Mouse (Mus musculus): ENCODE measurements around the gene Sik2.
A peak's percentile ranks its signal among the peaks of the same experiment; 100 is the strongest.

The Sik2 gene

DNA sequence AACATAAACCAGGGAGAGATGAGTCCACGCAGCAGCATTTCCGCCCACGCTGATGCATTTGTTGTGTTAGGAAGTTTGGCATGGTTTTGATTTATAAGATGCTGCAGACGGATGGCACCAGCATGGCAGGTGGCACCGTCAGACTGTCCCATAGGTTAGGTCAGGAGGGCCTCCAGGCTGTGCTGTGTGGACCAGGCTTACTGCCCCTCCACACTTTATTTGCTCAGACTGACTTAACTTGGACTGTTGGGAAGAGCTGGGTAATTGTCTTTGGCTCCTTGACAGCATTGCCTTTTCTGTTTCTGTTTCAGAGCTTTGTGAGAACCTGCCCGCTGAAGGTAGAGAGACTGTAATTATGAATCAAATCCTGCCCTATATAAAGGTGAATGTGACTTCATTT lies 141.9 kb downstream of the Sik2 start:
- DNase-seq (ENCODE audit: low read depth, low spot score) = peak; percentile 55

DNA sequence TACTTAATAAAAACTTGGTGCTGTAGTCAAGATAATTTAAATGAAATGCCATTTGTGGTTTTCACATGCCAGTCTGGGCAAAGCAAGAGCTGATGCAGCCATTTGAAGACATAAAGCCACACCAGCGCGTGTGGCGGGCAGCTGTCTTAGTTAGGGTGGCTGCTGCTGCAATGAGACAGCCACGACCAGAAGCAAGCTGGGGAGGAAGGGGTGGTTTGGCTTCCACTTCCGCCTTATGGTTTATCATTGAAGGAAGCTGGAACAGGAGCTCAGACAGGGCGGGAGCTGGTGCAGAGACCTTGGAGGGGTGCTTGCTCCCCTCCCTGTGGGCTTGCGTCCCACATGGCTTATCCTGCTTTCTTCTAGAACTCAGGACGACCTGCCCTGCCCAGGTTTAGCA lies 143.1 kb downstream of the Sik2 start:
- DNase-seq (ENCODE audit: low read depth, low spot score) = no peak

- DNase-seq (ENCODE audit: low read depth, low spot score) = no peak
These were observed 144.0 kb downstream of the Sik2 start for GRCm38 (mm10) chr9:50864877-50865276.

GRCm38 (mm10) chr9:50863824-50864223 lies 145.0 kb downstream of the Sik2 start:
- no peak for DNase-seq (ENCODE audit: low read depth, low spot score)

GRCm38 (mm10) chr9:50861119-50861839 lies 147.6 kb downstream of the Sik2 start:
- DNase-seq (ENCODE audit: low read depth, low spot score) = peak; percentile 95

GRCm38 (mm10) chr9:50858681-50859080 lies 150.2 kb downstream of the Sik2 start:
- DNase-seq (ENCODE audit: low read depth, low spot score) = no peak

GRCm38 (mm10) chr9:50857082-50857641 lies 151.7 kb downstream of the Sik2 start:
- no peak for DNase-seq (ENCODE audit: low read depth, low spot score)

DNA sequence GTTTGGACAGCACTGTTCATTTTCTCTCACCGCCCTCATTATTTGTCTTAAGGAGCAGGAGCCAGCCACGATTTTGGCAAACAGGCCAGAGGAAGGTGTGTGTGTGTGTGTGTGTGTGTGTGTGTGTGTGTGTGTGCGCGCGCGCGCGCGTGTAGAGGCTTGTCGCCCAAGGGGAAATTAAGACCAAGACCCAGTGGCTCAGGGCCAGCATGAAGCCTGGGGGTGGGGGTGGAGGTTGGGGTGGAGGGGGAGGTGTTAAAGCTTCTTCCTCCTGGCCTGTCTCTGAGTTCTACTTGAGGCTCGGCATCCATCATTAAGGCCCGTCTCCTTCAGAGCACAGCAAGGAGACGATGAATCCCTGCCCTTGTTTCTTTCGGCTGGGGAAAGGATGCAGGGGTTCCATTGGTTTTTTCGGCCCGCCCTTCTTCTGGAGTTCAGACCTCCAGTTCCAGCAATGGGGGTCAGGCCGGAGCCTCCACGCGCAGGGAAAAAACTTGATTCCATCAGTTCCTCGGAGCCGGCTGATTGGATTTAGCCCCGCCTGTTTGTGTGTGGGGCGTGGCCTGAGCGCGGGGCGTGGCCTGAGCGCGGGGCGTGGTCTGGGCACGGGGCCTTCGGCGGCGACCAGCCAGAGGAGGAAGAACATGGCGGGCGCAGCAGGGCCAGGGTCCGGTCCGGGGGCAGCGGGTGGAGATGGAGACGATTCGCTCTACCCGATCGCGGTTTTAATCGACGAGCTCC lies 152.4 kb downstream of the Sik2 start:
- DNase-seq (ENCODE audit: low read depth, low spot score) = peak; percentile 87

- DNase-seq (ENCODE audit: low read depth, low spot score) = no peak
These were observed 153.1 kb downstream of the Sik2 start for GRCm38 (mm10) chr9:50855780-50856179.

DNA sequence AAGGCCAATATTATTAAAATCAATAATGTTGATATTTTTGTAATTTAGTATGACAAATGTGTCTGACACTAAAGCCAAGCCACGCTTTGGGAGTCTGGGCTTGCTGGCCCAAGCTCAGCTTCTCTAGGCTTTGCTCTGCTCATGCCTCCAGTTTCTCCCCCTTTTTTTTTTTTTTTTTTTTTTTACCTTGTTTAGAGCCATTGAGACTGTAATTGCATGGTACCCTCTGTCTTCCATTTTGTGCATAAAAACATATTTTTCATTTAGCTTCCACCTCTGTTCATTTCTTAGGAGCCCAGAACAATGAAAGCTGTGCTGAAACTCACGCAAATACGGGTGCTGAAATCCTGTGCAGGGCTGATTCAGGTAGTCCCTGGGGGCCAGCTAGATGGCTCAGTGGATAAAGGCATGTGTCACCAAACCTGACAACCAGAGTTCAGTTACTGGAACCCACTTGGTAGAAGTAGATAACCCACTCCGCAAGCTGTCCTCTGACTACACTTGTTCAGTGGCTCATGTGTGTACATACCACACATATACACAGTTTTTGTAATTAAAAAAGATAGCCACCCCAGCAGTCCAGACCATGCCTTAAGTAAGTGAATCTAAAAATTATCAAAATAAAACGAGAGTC lies 153.6 kb downstream of the Sik2 start:
- DNase-seq (ENCODE audit: low read depth, low spot score) = no peak

DNA sequence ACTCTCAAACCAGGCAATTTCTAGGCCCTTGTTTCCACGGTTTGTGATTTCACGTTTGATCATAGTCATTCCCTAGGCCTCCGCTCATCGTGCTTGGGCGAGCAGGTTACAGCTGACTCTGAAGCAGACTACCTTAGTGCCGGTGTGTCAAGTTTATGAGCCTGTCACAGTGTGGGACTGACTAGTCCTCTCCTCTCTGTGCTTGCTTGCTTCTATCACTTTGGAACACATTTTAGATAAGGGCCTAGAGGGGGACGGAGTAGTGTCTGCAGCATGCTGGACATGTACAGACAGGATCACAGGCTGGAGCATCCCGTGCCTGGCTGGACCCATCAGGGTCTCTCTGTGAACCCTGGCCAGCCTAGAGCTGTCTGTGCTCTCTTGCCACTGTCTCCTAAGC lies 154.5 kb downstream of the Sik2 start:
- no peak for DNase-seq (ENCODE audit: low read depth, low spot score)

DNA sequence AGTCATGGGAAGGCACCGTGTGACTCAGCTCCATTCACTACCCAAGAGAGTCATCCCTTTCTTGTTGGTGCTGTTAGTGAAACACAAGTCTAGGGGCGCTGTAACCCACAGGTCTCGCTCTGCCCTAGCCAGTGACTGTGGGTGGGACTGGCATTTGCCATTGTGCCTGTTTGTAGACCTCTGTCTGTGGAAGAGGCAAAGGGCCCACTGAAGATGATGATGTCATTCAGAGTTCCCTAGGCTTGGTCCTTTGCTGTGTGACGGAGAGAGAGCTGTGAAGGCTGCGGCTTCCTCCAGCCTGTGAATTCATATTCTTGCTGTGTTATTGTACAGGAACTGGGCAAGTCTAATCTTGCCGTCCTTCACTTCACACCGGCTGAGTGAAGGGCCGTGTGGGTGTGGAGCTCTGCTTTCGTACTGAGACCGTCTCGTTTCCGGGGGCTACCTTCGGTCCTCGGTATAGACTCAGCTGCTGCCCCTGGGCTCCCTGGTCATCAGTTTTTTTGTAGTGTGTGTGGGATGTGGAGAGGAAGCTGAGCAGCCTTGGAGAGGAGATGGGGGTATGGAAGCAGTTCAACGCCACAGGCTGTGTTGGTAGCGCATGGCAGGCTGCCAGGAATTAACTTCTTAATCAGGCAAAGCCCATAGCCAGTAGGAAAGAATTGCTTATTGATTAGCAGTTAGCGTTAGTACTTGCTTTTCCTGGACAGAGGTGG lies 156.1 kb downstream of the Sik2 start:
- DNase-seq (ENCODE audit: low read depth, low spot score) = peak; percentile 32

DNA sequence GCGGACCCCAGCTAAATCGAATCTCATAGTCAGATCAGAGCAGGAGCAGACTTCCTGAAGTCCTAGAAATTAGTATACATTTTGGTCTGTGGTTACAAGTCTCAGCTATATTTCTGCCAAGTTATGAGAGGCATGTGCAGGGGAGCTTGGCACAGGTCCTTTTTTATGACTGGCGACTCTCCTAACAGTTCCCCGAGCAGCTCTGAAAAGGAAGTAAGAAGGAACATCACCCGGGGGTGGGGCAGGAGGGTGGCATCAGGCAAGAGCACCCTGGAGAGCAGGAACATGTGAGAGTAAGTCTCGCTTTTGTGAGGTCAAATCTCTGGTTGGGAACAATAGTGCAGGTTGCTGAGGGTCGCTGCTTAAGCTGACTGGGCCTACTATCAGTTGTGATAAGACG lies 158.2 kb downstream of the Sik2 start:
- peak; percentile 46 for DNase-seq (ENCODE audit: low read depth, low spot score)

- DNase-seq (ENCODE audit: low read depth, low spot score) = no peak
These were observed 158.6 kb downstream of the Sik2 start for GRCm38 (mm10) chr9:50850271-50850670.

DNA sequence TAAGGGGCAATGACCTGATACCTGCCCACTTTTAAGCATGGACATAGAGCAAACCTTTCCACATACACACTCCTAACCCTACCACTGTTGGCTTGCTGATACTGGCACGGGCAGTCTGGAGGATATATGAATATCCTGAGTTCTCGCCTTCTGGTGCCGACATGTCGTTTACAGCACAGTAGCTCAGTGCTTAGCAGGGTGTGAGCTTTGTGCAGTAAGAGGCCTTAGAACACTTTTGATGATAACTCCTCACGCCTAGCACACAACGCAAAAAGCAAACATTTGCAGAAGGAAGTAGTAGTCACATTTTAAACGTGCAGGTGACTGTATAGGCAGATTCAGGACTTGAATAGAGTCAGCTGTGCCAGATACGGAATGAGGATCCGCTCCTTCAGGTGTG lies 159.1 kb downstream of the Sik2 start:
- DNase-seq (ENCODE audit: low read depth, low spot score) = no peak

DNA sequence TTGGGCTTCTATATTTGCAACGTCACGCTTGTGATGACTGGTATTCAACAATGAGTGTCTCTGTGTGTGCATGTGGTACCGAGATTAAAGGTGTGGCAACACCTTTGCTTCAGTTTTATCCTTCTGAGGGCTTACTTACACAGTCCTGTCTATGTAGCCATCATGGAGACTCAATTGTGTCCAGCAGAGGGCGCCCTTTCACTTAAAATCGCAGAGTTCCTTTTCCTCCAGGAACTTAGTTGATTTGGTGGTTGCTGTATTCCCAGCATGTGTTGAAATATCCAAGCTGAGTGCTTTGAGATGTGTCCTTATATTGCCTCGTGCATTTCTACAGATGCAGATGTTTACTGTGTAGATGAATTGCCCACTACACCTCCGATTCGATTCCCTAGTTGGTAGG lies 159.6 kb downstream of the Sik2 start:
- peak; percentile 96 for DNase-seq (ENCODE audit: low read depth, low spot score)

DNA sequence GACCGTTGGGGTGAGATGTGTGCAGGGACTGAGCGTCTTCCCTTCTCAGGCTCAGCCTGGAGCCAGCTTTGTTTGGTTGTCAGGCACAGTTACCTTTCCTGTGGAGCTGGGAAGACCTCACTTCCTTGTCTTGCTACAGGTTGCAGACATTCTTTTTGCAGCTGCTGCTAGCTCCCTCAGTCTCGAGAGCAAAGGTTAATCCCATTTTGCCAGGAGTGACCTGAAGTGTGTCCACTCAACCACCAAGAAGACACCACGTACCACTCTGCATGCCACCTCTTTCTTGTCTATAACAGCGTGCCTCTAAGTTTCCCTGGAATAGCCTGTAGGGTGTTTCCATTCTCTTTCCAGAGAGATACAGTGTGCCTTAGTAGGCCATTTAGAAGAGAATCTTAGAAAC lies 160.1 kb downstream of the Sik2 start:
- no peak for DNase-seq (ENCODE audit: low read depth, low spot score)

- DNase-seq (ENCODE audit: low read depth, low spot score) = no peak
These were observed 161.1 kb downstream of the Sik2 start for GRCm38 (mm10) chr9:50847606-50848368.

DNA sequence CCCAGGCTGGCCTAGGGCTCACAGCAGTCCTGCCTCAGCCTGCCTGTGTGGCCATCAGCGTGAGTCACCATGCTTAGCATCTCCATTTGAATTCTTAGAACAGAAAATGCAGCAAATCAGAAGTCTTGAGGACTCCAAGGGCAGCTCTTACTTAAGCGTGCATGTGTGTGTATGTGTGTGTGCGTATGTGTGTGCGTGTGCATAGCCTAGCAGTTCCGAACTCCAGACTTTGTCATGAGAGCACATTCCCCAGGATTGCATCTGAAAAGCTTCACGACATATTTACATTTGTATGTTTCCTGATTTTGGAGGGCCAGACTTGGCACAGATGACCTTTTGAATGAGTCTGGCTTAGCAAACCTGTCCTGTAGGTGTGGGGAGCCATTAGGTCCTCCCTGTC lies 161.7 kb downstream of the Sik2 start:
- DNase-seq (ENCODE audit: low read depth, low spot score) = no peak

GRCm38 (mm10) chr9:50845547-50845946 lies 163.3 kb downstream of the Sik2 start:
- no peak for DNase-seq (ENCODE audit: low read depth, low spot score)

GRCm38 (mm10) chr9:50845081-50845480 lies 163.8 kb downstream of the Sik2 start, which contains the start of gene Ppp2r1b:
TSS of gene Ppp2r1b (plus strand) at chr9:50845301.
- no peak for DNase-seq (ENCODE audit: low read depth, low spot score)
